Mouse (Mus musculus) kidney, adult 2 months (tissue): ENCODE results near the gene Mbd5.

Experiments
- CTCF ChIP-seq: fragments of 200-500 bp; conservative IDR thresholded peaks from 2 replicates; pipeline ENCODE4 v1.5.1; 2011; ENCODE audit warnings: low read depth, mild to moderate bottlenecking, control low read depth, low read length, moderate library complexity, mixed read lengths; ENCODE audit not compliant: insufficient read depth, insufficient read length
- POLR2A ChIP-seq: fragments of 200-500 bp; IDR thresholded peaks from one replicate; pipeline ENCODE4 v1.6.1; 2011; ENCODE audit warnings: low read depth, low read length, control low read depth

- 0 out of 2 replicates have a peak, but pooled peaks have one; percentile 7 for TF ChIP-seq CTCF
- TF ChIP-seq POLR2A: no peak
Measured at GRCm38 (mm10) chr2:48908866-48909265, 40.4 kb upstream of the Mbd5 start.
